Mouse (Mus musculus): ENCODE results near the gene Epyc.
"Not testable (repeated sequence)": the region's sequence is repeated elsewhere in the genome, so short reads cannot be mapped to it uniquely, and the experiment has no call there.

Gene Epyc

GRCm38 (mm10) chr10:97715289-97715906 lies 71.5 kb downstream of the Epyc start:
- DNase-seq: no peak

DNA sequence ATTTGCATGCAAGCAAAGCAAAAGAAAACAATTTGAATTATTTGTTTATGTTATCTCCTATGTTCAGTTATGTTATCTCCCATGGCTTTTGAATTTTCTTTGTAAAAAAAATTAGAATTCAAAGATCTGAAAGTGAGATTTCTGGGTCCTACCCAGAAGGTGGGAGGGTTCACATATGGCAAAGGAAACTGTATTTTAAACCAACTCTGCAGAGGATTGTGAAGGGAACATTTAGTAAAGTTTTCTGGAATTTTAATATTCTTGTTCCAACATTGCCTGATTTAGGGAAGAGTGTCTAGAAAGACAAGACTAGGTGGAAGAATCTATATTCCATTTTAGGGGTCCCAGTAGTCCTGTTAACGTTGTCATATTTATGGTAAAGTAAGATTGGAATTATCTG lies 73.4 kb downstream of the Epyc start:
- no peak for DNase-seq

DNA sequence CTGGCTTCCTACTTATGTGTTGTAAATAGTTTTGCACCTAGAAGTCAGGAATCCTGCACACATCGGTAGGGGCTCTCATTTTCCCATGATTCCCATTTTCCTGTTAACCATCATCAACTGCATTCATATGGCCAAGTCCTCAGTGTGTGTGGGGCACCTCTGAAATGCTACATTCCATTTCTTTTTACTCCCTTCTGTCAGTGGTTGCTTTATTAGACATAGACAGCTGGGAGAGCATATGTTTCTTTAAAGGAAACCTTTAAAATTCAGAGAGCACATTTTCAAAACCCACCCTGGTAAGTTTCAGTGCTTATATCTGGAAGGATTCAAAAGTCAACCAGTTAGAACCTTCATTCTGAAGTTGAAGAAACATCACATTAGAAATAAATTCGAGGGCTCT lies 74.2 kb downstream of the Epyc start:
- DNase-seq: no peak

GRCm38 (mm10) chr10:97720625-97721024 lies 76.8 kb downstream of the Epyc start:
- DNase-seq: no peak

DNA sequence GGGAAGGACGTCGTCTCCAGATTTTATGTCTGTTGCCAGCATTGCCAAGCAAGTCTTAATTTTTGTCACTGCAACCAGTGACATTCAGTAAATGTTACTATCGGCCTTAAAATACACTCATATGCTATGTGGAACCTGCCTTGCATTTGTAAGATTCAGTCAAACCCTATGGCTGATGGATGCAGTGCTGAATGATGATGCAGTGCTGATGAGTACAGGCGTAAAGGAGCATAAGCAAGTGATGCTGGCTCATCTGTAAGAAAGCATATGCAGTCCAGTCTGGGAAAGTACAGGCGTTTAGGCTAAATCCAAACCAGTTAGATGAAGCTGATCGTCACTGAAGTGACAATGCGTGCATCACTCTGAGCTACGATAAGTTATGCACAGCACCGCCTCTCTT lies 78.8 kb downstream of the Epyc start:
- DNase-seq: no peak

DNA sequence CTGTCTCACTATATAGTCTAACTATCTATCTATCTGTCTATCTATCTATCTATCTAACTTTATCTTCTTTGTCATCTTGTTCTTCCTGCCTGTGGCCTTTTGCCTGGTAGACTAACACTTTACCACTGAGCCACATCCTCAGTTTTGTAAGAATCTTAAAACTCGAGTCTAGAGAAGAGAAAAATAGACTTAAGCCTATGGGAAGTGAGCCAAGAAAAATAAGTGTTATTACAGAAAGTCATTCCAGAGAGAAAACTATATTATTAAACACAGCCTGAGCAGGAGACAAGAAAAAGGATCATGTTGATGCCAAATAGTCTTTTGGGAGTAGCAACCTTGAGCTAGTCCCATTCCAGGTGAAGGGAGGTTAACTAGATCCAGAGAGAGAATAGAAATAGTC lies 82.1 kb downstream of the Epyc start:
- no peak for DNase-seq

DNA sequence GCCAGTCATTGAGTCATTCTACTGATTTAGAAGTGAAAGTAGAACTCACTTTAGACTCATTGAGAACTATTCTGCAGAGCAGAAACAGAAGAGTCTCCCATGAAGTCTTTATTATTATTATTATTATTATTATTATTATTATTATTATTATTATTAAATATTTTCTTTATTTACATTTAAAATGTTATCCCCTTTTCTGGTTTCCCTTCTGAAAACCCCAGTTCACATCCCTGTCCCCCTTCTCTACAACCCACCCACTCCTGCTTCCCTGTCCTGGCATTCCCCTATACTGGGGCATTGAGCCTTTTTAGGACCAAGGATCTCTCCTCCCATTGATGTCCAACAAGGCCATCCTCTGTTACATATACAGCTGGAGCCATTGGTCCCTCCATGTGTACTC lies 82.8 kb downstream of the Epyc start, which contains the start of gene C030005K15Rik:
Gene C030005K15Rik, minus strand, starts transcription at position 101 of the 400 bp plus-strand sequence.
- DNase-seq: not testable (repeated sequence)
